Mouse (Mus musculus) MN1 (cell line): Measurements from ENCODE around the gene Trip12.
A peak's percentile ranks its signal among the peaks of the same experiment; 100 is the strongest.

ENCODE experiments used
- DNase-seq: peaks from one replicate; pipeline ENCODE4 v3.0.0-alpha.2; 2016; ENCODE audit warnings: low spot score

Gene Trip12

DNA sequence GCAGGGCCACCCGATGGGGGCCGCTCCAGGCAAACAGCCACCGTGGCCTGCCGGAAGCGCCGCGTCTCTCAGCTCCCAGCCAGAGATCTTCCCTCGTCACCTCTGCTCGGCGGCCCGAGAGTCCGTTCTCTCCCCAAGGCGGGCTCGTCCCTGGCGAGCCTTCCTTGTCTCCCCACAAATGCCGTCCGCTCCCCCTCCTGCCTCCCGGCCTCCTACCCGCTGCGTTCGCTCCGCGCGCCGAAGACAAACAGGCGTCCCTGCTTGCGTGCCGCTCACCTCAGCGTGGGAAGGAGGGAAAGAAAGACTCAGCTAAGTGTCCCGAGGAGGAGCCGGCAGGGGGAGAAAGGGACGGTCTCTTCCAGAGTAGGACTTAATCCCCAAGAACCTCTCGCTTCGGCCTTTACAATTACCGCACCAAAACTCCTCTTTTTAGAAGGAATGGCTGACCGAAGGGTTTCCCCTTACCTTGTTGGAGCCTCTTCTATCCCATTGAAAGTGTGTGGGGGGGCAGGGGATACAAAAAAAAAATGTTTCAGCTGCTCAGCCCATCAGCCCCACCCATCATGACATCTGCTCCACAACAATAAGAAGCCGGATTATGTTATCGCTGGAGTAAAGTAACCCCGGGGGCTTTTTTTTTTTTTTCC lies at the start of gene Trip12:
Gene Trip12 (minus strand): TSS at position 499 of the 647 bp plus-strand sequence.
- DNase-seq, result peak; percentile 66

DNA sequence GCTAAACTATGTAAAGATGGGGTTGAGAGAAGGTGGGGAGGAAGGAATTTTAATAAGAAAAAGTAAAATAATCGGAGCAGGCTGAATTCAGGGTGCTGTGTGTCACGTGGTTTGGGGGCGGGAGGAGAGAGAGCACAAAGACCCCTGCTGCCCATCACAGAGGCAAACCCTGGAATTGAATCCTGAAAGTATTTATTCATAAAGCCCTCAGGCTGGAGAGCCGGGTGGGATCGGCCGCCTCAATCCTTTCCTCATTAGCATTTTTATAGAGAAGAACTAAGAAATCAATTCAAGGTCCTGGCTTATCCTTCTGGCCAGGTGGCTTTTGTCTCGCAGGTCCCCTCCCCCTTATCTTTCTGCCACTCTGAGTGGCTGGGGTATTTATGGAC lies 49.7 kb upstream of the Trip12 start:
- no peak for DNase-seq

DNA sequence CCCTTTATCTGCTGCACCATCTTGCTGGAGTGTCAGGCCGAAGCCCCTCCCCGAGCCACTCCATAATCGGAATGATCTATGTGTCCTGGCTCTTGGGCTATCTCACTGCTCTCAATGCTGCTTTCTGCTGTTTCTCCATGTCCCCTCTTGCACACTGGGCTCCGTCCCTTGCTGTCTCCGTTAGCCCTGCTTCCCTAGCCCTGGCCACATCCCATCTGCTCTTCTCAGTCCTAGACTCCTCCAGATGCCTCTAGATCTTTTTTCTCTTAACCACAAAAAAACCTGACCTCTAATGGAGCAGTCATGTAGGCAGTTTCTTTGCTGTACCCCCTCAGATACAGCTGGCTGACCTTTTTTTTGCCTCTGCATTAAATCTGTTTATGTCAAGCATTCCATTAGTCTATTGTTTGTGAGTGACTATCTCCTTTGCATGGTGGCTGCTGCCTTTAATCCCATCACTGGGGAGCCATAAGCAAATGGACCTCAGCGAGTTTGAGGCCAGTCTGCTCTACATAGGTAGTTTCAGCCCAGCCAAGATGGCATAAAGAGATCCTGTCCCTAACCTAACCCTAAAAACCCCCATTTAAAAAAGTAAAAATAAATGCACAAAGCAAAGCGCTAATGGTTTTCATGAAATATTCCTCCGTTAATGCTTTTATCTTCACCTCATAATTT lies 49.2 kb upstream of the Trip12 start:
- DNase-seq, result no peak

DNA sequence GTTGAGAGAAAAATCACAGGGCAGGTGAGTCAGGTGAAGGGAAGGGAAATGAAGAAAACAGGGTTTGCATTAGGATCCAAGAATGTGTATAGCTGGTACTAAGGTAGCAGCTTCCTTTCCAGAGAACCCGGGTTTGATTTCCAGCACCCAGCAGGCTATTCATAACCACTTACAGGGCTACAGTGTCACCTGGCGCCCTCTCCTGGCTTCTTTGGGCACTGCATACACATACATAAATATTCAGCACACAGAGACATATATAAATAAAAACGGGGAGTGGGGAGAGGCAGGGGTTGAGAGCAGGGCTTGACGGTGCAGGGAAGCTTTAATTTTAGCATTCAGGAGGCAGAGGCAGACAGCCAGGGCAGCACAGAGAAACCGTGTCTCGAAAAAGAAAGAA lies 45.6 kb upstream of the Trip12 start:
- no peak for DNase-seq

DNA sequence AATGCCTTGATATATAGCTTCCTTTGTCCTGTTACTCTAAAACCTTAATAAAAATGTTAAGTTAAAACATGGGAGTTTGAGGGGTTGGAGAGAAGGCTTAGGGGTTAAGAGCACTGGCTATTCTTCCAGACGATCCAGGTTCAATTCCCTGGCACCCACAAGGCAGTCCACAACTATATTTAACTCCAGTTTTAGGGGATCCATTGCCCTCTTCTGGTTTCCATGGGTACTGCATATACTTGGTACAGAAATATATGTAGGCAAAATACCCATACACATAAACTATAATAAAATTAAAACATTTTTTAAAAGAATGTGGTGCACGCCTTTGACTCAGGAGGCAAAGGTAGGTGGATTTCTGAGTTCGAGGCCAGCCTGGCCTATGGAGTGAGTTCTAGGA lies 44.9 kb upstream of the Trip12 start:
- DNase-seq, result no peak

DNA sequence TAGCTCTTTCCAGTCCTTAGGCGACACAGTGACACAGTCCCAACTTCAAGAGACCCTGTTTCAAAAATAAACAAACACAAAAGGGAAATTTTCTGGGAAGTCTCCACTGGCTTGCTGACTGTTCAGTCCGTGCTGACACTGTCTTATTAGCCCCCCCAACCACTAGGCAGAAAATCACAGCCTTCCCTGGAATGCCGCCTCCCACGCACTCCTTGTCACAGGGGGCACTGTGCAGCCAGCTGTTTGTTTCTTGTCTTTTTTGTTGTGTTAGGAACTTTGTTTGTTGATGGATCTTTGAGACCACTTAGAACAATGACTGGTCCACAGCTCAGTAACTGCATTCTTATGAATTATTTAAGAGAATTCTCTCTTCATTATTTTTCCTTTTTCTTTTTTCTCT lies 43.6 kb upstream of the Trip12 start:
- DNase-seq, result no peak

DNA sequence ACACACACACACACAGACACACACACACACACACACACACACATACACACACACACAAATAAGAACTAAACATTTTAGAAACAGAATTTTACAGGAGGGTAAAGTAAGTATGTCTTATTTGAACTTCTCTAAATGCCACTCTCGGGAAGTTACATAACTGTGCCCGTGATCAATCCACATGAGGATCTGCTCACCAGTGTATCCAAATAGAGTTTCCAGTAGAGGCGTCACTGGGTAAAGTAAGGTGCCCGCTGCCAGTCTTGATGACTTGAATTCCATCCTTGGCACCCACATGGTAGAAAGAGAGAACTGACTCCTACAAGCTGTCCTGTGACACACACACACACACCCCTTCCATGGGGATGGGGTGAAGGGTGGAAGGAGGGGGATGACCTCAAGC lies 42.6 kb upstream of the Trip12 start:
- no peak for DNase-seq

DNA sequence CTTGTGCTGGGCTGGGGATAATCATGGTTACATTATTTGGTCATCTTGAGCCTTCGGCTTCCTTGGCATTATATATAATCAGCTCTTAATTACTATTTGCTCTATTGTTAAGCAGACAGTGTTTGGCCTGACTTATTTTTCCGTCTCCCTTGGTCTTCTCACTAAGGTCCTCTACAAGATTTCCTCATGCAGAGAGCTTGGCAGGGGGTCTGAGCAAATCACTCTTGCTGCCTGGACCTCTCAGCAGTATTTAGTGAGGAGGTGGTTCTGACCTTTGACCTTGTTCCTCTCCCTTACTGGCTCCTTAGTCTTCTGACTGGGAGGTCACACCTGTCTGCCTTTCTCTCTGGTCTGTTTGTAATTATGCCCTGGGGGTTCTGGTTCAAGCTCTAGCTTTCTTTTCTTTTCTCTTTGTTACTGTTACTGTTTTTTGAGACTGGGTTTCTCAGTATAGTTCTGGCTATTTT lies 41.8 kb upstream of the Trip12 start:
- no peak for DNase-seq

DNA sequence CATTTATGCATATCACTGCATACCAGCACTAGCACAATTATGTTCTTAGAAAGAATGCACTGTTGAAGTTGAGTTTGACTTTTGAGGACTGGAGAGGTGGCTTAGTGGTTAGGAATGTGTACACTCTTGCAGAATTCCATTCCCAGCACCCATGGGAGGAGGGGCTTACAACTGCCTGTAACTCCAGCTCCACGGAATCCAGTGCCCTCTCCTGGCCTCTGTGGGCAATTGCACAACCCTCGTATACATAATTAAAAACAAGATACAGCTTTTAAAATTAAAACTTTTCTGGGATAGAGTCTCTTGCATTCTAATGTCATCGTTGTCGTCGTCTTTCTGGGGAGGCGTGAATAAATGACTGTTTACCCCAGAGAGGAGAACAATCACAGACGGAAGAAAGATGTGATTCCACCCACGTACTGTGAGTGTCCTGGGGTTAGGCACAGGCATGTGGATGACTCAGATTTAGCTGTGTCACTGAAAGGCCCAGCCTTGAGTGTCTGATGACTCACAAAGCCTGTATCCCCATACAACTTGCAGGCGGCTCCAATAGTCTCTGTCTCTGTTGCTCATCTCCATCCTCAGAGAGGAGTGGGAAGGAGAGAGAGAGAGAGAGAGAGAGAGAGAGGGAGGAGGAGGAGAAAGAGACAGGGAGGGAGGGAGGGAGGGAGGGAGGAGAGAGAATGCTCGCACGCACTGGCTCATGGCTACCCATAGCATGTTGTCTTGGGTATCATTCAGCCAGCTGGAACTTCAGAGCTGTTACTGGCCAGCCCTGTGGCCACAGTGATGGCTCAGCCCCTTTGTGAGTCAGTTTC lies 41.1 kb upstream of the Trip12 start:
- DNase-seq, result peak; percentile 69

DNA sequence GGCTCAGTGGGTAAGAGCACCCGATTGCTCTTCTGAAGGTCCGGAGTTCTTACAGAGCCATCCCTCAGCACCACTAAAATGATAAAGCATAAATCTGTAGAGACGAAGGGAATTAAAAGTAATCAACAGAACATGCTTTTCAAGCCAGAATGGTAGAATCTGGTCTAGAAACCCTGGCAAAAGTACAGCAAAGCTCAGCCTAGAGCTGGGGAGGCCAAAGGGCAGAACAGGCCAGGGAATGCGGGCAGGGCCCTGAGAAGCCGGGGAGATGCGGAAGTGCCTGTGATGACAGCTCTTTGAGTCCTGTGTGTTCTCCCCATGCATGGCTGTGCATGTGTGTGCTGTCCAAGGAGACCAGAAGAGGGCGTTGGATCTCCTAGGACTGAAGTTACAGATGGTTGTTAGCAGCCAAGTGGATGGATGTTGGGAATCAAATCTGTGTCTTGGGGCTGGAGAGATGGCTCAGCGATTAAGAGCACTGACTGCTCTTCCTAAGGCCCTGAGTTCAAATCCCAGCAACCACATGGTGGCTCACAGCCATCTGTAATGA lies 39.3 kb upstream of the Trip12 start:
- no peak for DNase-seq

DNA sequence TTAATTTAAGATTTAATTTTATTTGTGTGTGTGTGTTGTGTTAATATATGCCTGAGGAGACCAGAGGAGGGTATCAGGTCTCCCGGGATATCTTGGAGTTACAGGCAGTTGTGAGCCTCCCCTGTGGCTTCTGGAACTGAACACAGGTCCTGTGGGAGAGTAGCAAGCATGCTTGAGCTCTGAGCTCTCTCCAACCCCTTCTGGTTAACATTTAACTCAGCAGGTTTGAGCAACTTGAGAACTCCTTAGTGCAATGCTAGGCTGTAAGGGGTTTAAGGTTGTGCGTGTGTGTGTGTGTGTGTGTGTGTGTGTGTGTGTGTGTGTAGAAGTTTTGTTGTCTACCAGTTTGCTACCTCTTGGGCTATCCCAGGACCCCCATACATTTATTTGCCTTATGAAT lies 37.3 kb upstream of the Trip12 start:
- DNase-seq, result no peak

DNA sequence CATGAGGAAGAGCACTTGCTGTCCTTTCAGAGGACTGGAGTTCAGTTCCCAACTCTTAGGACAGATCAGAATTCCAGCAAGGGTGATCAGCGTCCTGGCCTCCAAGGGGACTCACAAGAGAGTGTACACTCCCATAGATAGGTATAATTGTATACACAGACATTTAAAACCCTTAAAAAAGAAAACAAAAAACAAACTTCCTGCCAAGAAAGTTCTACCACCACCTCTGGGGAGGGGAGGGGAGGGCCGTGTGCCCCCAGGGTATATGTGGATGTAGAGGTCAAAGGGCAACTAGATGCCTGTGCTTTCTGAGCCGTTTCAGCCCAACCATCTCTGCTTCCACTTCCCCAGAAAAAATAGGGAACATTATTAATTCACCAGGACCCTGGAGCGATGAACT lies 32.6 kb upstream of the Trip12 start:
- DNase-seq, result no peak

DNA sequence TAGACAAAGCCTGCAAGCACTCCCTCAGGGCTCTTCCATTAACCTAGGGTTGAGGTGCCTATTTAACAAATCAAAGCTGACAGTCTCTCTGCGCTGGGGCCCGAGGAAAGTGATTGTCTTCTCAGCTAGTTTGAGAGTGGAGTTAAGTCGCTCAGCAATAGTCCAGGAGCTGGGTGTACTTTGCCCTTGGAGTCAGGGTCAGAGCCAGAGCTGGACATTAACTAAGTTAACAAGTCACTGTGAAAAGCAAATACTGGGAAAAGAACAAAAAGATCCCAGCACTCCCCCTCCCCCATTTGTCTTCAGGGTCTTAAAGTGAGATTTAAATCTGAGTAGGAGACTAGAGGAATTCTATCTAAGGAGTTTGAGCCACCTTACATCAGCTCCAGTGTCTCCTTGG lies 31.8 kb upstream of the Trip12 start:
- DNase-seq, result no peak

DNA sequence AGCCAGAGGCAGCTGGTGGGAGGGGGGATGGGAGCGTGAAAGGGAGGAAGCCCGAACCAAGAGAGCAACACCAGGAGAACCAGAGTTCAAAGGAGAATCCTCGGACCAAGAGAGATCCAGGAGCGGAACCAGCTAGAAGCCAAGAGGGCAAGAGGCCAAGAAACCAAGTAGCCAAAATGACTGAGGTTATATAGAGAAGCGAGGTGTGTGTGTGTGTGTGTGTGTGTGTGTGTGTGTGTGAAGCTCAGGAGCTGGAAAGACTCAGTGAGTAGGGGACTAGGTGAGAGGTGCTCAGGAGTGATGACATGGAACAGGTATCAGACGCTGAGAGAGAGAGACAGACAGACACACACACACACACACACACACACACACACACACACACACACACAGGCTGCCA lies 30.8 kb upstream of the Trip12 start:
- DNase-seq, result no peak

DNA sequence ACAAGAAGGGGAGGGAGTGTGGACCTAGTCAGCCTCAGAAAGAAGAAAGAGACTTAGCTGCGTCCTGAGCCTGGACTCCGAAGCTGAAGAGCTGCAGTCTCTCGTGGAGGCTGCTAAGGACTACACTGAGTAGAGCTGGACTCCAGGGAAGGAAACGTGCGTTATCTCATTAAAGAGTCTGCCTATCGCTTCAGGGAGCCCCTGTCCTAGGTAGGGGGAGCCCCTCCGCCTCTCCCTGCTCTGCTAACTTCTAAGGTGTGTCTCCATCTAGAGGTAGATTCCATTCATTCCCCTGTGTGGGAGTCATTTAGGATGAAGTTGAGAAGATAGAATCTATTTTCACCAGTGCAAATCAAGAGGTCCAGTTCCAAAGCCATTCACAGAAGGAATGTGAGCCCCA lies 29.2 kb upstream of the Trip12 start:
- DNase-seq, result no peak

DNA sequence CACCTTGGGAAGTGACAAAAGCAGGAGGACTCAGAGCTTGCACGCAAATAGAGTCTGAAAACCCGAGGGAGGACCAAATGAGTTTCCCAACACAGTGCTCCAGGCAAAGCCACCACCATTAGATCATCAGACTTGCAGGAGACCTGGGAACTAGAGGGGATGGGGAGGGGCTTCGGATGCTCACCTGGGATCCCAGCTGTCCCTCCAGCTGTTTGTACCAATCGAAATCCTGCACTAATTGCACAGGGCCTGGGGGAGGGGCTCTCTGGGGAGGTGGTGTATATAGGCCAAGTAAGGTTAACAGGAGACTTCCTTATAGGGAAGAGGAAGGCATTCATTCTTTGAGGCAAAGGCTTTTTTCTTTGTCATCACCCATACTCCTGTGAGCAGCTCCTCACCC lies 28.5 kb upstream of the Trip12 start:
- no peak for DNase-seq

DNA sequence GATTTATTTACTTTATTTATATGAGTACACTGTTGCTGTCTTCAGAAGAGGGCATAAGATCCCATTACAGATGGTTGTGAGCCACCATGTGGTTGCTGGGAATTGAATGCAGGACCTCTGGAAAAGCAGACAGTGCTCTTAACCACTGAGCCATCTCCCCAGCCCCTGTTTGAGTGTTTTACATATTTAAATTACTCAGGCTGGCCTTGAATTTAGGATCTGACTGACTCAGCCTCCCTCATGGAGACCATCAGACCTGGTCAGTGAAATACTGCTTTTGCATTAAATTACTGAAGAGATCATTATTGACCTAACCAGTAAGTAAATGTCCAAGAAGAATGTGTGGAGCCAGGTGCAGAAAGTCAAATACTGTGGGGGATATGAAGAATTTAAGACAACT lies 28.0 kb upstream of the Trip12 start:
- DNase-seq, result no peak

DNA sequence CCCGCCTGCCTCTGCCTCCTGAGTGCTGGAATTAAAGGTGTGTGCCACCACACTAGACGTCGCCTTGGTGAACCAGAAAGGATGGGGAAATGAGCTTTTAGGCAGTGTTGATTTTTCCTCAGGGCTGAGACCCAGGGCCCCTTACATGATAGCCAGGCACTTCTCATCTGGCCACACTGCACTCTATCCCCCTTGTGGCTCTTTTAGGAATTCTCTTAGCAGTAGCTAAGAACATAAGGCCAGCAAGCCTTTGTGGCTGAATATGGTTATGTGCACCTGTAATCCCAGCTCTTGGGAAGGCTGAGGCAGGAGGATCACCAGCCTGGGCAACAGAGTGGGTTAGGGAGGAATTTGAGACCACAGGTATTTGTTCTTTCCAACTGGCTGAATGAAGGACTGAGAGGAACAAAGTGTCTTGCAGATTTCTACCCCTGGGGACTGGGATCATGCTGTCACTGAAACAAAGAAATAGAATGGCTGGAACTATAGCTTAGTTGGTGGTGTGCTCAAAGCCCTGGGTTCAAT lies 26.5 kb upstream of the Trip12 start:
- no peak for DNase-seq

DNA sequence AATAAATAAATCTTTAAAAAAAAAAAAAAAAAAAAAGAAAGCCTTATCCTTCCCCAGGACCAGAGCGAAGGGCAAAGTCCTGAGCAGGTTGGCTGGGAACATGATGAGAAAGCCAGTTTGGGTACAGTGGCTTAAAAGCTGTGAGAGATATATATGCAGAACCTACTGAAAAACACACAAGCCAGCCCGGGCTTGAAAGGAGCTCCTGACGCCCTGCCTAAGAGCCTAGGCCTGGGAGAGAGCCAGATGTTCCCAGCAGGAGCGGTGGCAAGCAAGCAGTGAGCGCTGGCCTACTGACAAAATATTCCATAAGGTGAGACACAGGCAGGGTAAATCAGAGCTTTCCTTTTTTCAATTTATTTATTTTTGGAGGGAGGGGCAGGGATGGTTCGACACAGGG lies 25.9 kb upstream of the Trip12 start:
- no peak for DNase-seq

DNA sequence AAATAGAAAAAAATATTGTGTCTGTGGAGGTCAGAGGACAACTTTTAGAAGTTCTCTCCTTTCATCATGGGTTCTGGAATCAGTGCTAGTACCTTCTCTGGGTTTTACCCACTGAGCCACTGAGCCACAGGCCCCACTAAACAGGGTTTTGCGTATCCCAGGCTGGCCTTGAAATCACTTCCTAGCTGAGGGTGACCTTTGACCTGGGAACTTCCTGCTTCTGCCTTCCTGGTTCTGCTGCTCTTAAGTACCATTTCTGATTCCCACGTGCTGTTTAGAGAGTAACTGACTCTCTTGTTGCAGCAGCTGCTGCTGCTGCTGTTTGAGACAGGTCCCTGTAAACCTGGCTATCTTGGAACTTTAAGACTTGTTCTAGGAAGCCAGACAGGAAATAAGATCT lies 24.3 kb upstream of the Trip12 start:
- no peak for DNase-seq

DNA sequence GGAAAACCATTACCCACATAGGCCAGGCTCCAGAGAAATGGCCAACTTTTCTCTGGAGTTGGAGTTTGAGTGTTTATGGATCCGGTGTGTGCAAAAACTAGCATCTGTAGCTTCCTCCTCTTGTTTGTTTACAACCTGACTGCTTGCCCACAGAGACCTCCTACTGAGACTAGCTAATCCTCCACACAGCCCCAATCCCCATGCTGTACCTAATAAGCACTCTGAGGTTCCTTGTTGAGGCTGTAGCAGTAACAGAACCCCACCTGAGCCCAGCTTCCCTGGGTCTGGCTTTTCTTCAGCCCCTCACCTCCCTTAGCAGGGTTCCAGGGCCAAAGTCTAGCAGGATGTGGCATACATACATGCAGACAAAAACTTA lies 20.9 kb upstream of the Trip12 start:
- no peak for DNase-seq

DNA sequence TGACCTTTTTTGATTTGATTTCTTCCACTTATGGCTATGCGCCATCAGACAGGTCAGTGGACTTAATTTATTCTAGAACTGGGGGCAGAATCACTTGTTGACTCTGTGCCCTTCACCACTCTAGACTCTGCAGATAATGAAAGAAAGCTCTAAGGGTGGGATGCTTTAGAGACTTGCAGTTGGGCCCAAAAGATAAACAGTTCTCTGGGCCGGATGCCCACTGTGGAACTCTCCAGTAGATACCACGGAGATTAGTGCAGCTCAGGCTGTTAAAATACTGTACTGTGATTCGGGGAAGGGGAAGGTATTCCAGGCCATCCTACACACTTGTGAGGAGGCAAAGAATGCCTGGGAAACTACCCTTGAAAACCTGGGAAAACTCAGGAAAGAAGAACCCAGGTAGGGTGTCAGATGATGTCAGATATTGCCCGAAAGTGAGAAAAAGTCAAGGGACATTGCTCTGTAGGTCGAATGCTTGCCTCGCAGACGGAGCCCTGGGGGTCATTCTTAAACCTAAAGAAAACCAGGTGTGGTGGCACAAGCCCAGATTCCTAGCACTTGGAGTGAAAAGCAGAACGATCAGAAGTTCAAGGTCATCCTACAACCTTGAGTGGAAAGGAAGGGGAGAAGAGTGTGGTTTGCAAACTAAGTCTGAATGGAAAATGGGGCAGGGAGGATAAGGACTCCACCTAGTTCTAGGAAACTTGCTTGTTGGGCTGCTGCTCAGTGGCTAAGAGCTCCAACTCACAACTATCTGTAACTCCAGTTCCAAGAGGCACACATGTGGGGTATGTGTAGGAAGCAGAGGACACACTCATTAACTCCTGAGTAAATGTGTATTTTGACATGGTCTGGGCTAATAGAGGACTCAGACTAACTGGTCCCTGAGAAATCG lies 20.3 kb upstream of the Trip12 start:
- DNase-seq, result no peak
